Mouse (Mus musculus) lung, embryonic 16.5 days (tissue): ENCODE data around the gene Srsf2. TPM values are rescaled to one million over a fixed set of nuclear protein-coding genes. Genes with fewer than 3 reads are reported as not detected.

Experiments used
- ATAC-seq: fragments of 200-750 bp; cut with Nextera tagmentation; 2 replicates; pipeline ENCODE4 v1.8.0; 2017; ENCODE audit warnings: low read depth, mild to moderate bottlenecking, moderate library complexity
- H3K27ac ChIP-seq: fragments of 300-500 bp; sonication (generic); 2 replicates; pipeline ENCODE4 v1.5.1; 2014; ENCODE audit warnings: mild to moderate bottlenecking, control low read depth, low read length
- H3K27me3 ChIP-seq: fragments of 300-500 bp; sonication (generic); 2 replicates; pipeline ENCODE4 v1.6.1; 2014; ENCODE audit warnings: low read depth, low read length, mixed read lengths; ENCODE audit not compliant: control insufficient read depth, insufficient read depth
- H3K36me3 ChIP-seq: fragments of 300-500 bp; sonication (generic); 2 replicates; pipeline ENCODE4 v1.6.1; 2014; ENCODE audit warnings: low read length; ENCODE audit not compliant: control insufficient read depth, insufficient read depth
- H3K4me1 ChIP-seq: fragments of 300-500 bp; sonication (generic); replicated peaks from 2 replicates; pipeline ENCODE4 v1.6.1; 2014; ENCODE audit warnings: low read length, mixed read lengths; ENCODE audit not compliant: control insufficient read depth, insufficient read depth
- H3K4me2 ChIP-seq: fragments of 300-500 bp; sonication (generic); 2 replicates; pipeline ENCODE4 v1.6.1; 2014; ENCODE audit warnings: low read depth, low read length, control low read depth
- H3K4me3 ChIP-seq: fragments of 300-500 bp; sonication (generic); 2 replicates; pipeline ENCODE4 v1.5.1; 2014; ENCODE audit warnings: mild to moderate bottlenecking, low read length, control low read depth
- H3K9ac ChIP-seq: fragments of 300-500 bp; sonication (generic); 2 replicates; pipeline ENCODE4 v1.6.1; 2014; ENCODE audit warnings: low read length, control low read depth
- H3K9me3 ChIP-seq: fragments of 300-500 bp; sonication (generic); 2 replicates; pipeline ENCODE4 v1.6.1; 2016; ENCODE audit warnings: low read length; ENCODE audit not compliant: control insufficient read depth
- WGBS: fragments of 180-500 bp; shearing (Covaris S2); extraction: QIAGEN DNeasy Blood & Tissue Kit; methylation state at CpG from one replicate; pipeline ENCODE4 v1.1.7; 2014; 5-methylcytosine and 5-hydroxymethylcytosine counted together
- polyA plus RNA-seq: library from polyadenylated mRNA; unstranded; fragments of >200 nt; fragmentation: Nextera tagmentation; extraction: Ambion mirVana; gene quantifications from 2 replicates; pipeline ENCODE4 v1.2.1, GENCODE M21; 2015

Gene Srsf2
- polyA plus RNA-seq, 1 experiment from 2014 or later = 761 TPM

DNA sequence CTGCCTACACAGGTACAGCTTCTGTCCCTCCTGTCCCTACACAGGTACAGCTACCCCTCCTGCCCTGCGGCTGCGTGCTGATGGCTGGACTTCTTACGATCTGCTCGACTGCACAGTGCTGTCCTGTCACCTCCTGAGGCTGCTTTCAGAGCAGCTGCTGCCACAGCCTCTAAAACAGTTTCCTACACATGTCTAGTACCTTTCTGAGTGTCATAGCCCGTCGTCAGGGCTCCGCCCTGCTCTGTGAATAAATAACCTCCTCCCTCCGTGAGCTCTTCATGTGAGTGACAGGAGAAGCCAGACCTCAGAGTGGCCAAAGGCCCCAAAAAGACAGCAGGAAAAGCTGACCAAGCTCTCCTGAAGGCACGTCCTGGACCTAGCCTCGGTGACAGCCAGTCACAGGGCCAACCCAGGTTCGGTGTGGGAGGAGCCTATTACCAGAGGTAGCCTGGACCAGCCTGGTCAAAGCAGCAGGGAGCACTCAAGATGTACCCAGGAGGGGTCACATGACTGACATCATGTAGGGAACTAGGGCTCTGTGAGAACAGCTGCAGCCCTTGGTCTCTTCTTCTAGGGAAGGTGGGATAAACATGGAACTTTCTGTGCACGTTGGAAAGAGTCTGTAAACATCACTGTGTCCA lies 13.2 kb upstream of the Srsf2 start:
- H3K36me3 ChIP-seq = peaks cover 13% of the 10 kb centered on the region
- H3K27me3 ChIP-seq = no peaks in the 10 kb centered on the region
- no peak for ATAC-seq
- 0 out of 2 replicates have a peak, but pooled peaks cover 2% of the 10 kb centered on the region for H3K4me1 ChIP-seq
- no peak overlapping the region for H3K9ac ChIP-seq
- no peak overlapping the region for H3K4me2 ChIP-seq
- H3K27ac ChIP-seq = no peak overlapping the region
- 62% methylated on average over 12 of the region's 12 CpGs for WGBS
- no peaks in the 10 kb centered on the region for H3K9me3 ChIP-seq
- H3K4me3 ChIP-seq = no peak overlapping the region

DNA sequence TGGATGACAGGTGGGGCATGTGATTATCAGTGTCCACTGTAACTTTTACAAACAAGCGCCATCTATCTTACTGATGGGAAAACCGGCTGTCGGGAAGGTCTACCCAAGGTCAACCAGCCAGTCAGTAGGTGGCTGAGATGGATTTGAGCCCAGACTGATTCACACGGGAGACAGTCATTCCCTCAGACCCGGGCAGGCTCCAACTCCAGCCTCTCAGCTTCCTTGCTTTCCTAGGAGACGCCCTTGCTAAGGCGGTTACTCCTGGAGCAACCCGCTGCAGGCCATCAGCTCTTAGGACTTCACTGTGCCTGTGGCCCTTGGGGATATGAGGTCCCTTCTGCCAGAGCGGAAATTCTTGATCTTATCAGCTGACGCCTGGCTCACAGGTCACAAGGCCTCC lies 11.6 kb upstream of the Srsf2 start:
- no peak overlapping the region for H3K9ac ChIP-seq
- H3K4me1 ChIP-seq = 0 out of 2 replicates have a peak, but pooled peaks cover 2% of the 10 kb centered on the region
- no peaks in the 10 kb centered on the region for H3K9me3 ChIP-seq
- no peak overlapping the region for H3K27ac ChIP-seq
- no peak overlapping the region for H3K4me3 ChIP-seq
- no peak overlapping the region for H3K4me2 ChIP-seq
- no peaks in the 10 kb centered on the region for H3K27me3 ChIP-seq
- peaks cover 17% of the 10 kb centered on the region for H3K36me3 ChIP-seq
- ATAC-seq = no peak
- 41% methylated on average over 10 of the region's 10 CpGs for WGBS

- no peak overlapping the region for H3K27ac ChIP-seq
- no peak overlapping the region for H3K4me2 ChIP-seq
- H3K9me3 ChIP-seq = no peaks in the 10 kb centered on the region
- no peak overlapping the region for H3K9ac ChIP-seq
- ATAC-seq = no peak
- no peaks in the 10 kb centered on the region for H3K27me3 ChIP-seq
- peaks cover 10% of the 10 kb centered on the region; the same call in 1 of the 2 replicates for H3K4me1 ChIP-seq
- no peak overlapping the region for H3K4me3 ChIP-seq
- peaks cover 14% of the 10 kb centered on the region for H3K36me3 ChIP-seq
- WGBS = 60% methylated on average over 12 of the region's 12 CpGs
These were observed 4.4 kb upstream of the Srsf2 start for GRCm38 (mm10) chr11:116857183-116857850.

- Histone ChIP-seq H3K27ac (peak overlapping the region; percentile 100), H3K4me1 (peaks cover 18% of the 10 kb centered on the region), H3K36me3 (peaks cover 14% of the 10 kb centered on the region), H3K9me3 (no peaks in the 10 kb centered on the region), H3K4me2 (peak overlapping the region; percentile 58), H3K4me3 (peak overlapping the region; percentile 97), H3K9ac (peak overlapping the region; percentile 98), H3K27me3 (no peaks in the 10 kb centered on the region)
- 24% methylated on average over 10 of the region's 10 CpGs for WGBS
- no peak for ATAC-seq
These were observed 1.4 kb upstream of the Srsf2 start for GRCm38 (mm10) chr11:116854279-116854678.

GRCm38 (mm10) chr11:116853512-116853928 lies 626 bp upstream of the Srsf2 start:
- Histone ChIP-seq H3K9me3 (no peaks in the 10 kb centered on the region), H3K36me3 (peaks cover 18% of the 10 kb centered on the region), H3K27me3 (no peaks in the 10 kb centered on the region), H3K4me3 (peak overlapping the region; percentile 97), H3K9ac (peak overlapping the region; percentile 98), H3K4me2 (peak overlapping the region; percentile 58), H3K4me1 (peaks cover 18% of the 10 kb centered on the region), H3K27ac (peak overlapping the region; percentile 100)
- peak; percentile 90 for ATAC-seq
- WGBS = 0% methylated on average over 36 of the region's 36 CpGs

DNA sequence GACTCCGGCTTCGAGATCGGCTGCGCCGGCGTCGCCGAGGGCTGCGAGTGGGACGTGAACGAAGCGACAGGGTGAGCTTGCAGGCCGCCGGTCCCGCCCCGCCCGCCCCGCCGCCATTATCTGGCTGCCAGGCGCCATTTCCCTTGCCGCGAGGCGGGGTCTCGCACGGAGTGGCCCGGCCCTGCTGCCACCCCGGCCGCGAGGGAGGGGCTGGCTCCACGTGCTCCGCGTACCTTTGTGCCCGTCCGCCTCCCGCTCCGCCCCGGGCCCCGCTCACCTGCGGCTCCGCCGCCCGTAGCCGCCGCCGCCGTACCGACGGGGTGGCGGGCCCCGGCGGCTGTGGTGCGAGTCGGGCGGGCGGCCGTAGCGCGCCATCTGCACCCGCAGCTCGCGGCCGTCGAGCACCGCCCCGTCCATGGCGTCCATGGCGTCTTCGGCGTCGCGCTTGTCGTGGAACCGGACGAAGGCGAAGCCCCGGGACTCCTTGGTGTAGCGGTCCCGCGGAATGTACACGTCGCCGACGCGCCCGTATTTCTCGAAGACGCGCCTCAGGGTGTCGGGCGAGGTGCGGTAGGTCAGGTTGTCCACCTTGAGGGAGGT lies 503 bp downstream of the Srsf2 start, which contains the start of gene Mfsd11:
Mfsd11 (plus strand) TSS at position 150 of the 600 bp plus-strand sequence.
- no peaks in the 10 kb centered on the region for H3K9me3 ChIP-seq
- peak within 1 kb of the TSS; percentile 100 for H3K27ac ChIP-seq
- H3K9ac ChIP-seq = peak within 1 kb of the TSS; percentile 98
- peaks cover 25% of the 10 kb centered on the region for H3K36me3 ChIP-seq
- no peaks in the 10 kb centered on the region for H3K27me3 ChIP-seq
- peak within 1 kb of the TSS; percentile 97 for H3K4me3 ChIP-seq
- under 1% methylated on average over 67 of the region's 91 CpGs for WGBS
- peak; percentile 70 for ATAC-seq
- H3K4me1 ChIP-seq = peaks cover 18% of the 10 kb centered on the region
- peak within 1 kb of the TSS; percentile 80 for H3K4me2 ChIP-seq

DNA sequence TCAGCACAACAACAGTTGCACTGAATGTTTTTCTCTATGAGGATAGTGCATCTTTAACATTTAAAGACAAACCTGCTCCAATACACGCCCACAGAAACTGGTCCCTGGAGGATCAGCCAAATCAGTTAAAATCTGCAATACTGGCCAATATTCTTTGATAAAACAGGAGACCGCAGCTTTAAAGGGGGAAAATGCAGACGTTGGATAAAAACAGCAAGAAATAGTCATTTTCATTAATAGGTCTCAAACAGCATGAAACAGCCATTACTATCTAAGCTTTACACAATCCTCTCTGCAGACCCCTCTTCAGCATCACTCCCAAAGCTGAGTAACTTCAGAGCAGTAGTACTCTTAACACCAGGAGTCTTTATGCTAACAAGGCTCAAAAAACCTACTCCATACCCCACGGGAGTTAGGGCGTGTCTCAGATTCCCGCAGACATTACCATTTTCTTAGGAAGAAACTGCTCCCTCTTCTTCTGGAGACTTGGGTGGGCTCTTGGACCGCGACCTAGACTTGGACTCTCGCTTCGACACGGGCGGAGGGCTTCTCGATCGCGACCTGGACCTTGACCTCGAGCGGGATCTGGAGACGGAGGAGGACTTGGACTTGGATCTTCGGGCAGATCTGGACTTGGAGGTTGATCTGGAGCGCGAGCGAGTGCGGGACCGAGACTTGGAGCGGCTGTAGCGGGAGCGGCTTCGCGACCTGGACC lies 1.2 kb downstream of the Srsf2 start:
- peak overlapping the region; percentile 100 for H3K27ac ChIP-seq
- H3K4me1 ChIP-seq = peaks cover 18% of the 10 kb centered on the region
- H3K27me3 ChIP-seq = no peaks in the 10 kb centered on the region
- H3K9me3 ChIP-seq = no peaks in the 10 kb centered on the region
- H3K9ac ChIP-seq = peak overlapping the region; percentile 98
- H3K4me2 ChIP-seq = peak overlapping the region; percentile 80
- ATAC-seq = no peak
- WGBS = under 1% methylated on average over 29 of the region's 29 CpGs
- H3K4me3 ChIP-seq = peak overlapping the region; percentile 97
- peaks cover 25% of the 10 kb centered on the region for H3K36me3 ChIP-seq

GRCm38 (mm10) chr11:116850833-116851477 lies 1.9 kb downstream of the Srsf2 start:
- Histone ChIP-seq H3K36me3 (peaks cover 28% of the 10 kb centered on the region), H3K9me3 (no peaks in the 10 kb centered on the region), H3K9ac (peak overlapping the region; percentile 98), H3K4me3 (peak overlapping the region; percentile 97), H3K27ac (no peak overlapping the region), H3K4me1 (peaks cover 18% of the 10 kb centered on the region), H3K27me3 (no peaks in the 10 kb centered on the region), H3K4me2 (peak overlapping the region; percentile 80)
- no peak for ATAC-seq
- 17% methylated on average over 6 of the region's 6 CpGs for WGBS
